Mouse (Mus musculus) hindlimb bud, embryonic 11.5 days (tissue): ENCODE results near the gene Prr12.
A peak's percentile ranks its signal among the peaks of the same experiment; 100 is the strongest.

Source experiments
- DNase-seq: peaks from one replicate; pipeline ENCODE4 v3.0.0-alpha.2; 2012; ENCODE audit warnings: low read depth, low spot score; ENCODE audit errors: extremely low spot score

Prr12 gene

GRCm38 (mm10) chr7:45077829-45078228 lies 25.1 kb upstream of the Prr12 start:
- DNase-seq, result no peak

- no peak for DNase-seq
Measured at GRCm38 (mm10) chr7:45077322-45077721, 24.6 kb upstream of the Prr12 start.

- no peak for DNase-seq
Measured at GRCm38 (mm10) chr7:45076501-45076900, 23.8 kb upstream of the Prr12 start.

GRCm38 (mm10) chr7:45075405-45075804 lies 22.7 kb upstream of the Prr12 start:
- DNase-seq, result no peak

- no peak for DNase-seq
Measured at GRCm38 (mm10) chr7:45073949-45074348, 21.3 kb upstream of the Prr12 start.

GRCm38 (mm10) chr7:45073171-45073707 lies 20.6 kb upstream of the Prr12 start:
- DNase-seq, result no peak

GRCm38 (mm10) chr7:45072230-45072629 lies 19.5 kb upstream of the Prr12 start:
- DNase-seq, result no peak

DNA sequence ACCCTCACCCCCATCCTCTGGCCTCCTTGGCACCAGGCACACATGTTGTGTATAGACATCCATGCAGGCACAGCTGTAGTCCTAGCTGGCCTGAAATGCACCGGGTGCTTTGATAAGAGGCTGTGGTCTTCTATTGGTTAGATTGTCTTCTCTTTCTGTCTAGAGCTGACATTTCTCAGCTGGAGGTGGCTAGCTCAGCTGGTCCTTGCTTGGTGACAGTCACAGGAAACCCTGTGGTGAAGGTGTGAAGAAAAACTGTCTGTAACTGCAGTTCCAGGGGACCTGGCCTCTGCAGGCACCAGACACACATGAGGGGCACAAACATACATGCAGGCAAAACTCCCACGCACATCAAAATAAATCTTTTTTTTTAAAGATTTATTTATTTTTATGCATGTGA lies 17.0 kb upstream of the Prr12 start:
- DNase-seq, result no peak

DNA sequence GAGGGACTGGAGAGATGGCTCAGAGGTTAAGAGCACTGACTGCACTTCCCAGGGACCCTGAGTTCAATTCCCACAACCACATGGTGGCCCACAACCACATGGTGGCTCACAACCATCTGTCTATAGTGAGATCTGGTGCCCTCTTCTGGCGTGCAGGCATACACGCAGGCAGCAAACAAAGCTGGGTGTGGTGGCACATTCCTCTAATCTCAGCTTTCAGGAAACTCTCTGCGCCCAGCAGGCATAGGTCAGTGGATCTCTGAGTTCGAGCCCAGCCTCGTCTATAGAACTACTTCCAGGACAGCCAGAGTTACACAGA lies 15.3 kb upstream of the Prr12 start:
- no peak for DNase-seq

DNA sequence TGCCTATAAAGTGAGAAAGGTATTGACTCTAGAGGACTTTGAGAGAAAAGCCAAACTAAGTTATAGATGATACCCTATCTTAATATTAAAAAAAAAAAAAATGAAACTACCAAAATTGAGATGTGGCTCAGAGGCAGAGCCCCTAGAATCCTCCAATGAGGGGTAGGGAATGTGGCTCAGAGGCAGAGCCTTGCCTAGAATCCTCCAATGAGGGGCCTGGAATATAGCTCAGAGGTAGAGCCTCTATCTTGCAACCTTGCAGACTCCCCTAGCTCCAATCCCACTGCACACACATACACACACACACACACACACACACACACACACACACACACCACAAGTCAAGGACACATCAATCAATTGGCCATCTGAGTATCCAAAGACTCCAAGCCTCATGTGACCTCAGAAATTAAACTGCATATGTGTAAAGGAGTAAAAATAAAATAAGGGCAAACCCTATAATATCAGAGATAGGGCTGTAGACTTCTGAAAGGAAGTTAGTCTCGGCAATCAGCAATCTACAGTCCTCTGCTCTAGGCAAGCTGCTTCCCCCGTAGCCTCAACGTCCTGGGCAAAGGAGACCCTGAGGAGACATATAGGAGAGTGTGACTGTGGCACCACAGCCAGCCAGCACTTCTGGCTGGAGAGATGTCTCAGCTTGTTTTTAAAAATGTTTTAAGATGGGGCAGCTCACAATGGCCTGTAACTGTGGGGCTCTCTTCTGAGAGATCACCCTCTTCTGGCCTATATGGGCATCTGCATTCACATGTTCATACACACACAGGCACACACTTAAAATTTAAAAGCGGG lies 14.7 kb upstream of the Prr12 start:
- no peak for DNase-seq

DNA sequence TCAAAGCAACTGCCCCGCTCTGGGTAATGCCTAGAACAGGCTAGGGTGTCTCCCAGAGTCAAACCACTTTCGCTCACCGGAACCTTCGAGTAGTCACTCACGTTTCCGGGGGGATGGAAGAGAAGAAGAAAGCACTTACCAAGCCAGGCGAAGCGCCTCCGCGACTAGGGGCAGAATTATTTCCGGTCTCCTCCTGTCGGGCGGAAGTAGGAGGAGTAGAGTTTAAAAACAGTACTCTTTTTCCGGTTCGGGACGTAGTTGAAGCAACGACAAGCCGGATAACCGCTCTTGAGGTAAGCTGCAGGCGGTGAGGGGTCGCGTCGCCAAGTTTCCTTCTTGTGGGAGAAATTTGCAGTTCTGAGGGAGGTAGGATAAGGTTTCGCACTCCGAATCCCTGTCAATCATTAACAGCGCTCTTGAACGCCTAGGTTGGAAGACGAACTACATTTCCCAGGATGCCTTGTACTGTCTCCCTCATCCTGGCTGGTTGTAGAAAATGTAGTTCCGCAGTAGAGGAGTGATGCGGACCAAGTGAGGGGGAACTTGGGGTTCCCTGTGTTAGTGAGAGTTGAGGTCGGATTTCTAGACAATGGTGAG lies 9.7 kb upstream of the Prr12 start, which contains the start of the genes Nosip and Prrg2:
Nosip (plus strand) TSS at position 191 of the 597 bp plus-strand sequence.
Prrg2 (minus strand) TSS at position 439 of the 597 bp plus-strand sequence.
- DNase-seq, result peak; percentile 97

- no peak for DNase-seq
Measured at GRCm38 (mm10) chr7:45061532-45062075, 8.9 kb upstream of the Prr12 start.

DNA sequence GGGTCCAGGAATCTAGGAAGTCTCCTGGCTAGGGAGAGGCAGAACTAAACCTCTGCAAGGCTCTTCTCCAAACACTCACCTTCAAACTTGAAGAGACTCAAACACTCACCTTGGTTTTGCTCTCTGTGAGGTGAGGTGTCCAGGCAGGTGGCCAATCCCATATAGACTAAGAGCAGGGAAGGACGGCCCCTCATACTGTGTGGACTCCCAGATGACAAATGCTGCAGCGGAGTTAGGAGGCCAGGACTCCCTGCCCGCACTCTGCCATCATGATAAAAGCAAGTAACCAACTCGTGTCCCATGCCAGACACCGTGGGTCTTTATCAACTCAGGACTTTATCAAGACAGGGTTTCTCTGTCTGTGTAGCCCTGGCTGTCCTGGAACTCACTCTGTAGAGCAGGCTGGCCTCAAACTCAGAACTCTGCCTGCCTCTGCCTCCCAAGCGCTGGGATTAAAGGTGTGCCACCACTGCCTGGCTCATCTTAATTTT lies 8.0 kb upstream of the Prr12 start:
- no peak for DNase-seq

GRCm38 (mm10) chr7:45058607-45059571 lies 6.2 kb upstream of the Prr12 start:
- no peak for DNase-seq

DNA sequence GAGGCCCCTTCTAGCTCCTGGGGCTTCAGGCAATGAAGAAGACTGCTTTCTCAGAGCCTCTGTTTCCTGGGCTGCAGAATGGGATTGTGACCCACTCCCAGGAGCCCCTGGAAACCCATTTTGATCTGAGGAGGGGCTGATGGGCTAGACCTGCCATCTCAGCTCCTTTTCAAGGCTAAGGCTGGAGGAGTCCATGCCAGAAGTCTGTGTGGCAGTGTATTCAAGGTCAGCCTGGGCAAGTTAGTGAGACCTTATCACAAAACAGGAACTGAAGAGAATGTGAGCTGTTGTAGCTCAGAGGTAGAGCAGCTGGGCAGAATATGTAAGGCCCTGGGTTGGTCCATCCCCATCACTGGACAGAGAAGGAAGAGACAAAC lies 4.3 kb upstream of the Prr12 start:
- no peak for DNase-seq

DNA sequence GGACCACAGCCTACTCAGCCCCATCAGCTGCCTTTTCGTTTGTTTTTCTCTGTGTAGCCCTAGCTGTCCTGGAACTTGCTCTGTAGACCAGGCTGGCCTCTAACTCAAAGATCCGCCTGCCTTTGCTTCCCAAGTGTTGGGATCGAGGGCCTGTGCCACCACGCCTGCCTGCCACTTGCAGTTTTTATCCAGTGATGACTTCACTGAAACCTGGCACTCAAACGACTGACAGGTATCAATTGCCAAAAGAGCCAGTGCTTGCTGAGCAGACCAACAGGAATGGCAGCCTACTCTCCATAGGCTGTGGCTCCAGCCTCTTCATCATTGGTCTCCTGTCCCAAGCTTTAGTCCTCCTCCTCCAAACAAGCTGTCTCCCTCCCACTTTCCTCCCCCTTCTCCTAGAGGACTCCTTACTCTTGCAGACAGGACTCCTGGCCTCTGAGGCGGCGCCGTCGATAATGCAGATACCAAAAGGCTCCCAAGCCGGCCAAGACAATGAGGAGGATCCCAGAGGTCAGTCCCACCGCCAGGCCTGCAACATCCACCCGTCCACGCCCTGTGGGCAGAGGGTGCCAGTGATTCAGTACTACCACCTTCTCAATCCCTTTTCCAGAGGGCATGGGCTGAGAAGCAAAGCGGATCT lies 3.8 kb upstream of the Prr12 start:
- no peak for DNase-seq

DNA sequence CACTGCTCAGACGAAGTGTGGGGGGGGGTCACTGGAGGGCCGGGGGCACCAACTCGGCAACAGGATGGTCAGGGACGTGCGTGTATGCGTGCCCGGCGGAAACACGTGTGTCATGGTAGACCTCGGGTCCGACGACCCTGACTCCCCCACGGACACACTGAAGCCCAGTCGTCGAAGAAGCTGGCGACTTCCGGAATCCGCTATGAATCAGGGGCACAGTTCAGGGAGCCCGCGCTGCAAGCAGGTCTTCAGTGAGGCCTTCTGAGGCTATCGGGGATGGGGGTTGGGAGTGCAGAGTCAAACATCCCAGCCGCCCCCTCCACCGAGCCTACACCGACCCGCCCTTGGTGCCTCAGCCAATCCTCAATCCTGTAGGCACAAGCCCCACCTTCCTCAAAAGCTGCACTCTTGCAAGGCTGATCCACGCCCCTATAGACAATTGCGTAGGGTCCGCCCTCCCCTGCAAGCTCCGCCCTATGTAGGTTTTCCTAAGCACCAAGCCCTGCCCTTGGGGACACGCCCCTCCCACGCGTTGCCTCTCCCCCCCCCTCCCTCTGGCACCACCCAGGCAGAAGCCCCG lies 1.3 kb upstream of the Prr12 start:
- no peak for DNase-seq

DNA sequence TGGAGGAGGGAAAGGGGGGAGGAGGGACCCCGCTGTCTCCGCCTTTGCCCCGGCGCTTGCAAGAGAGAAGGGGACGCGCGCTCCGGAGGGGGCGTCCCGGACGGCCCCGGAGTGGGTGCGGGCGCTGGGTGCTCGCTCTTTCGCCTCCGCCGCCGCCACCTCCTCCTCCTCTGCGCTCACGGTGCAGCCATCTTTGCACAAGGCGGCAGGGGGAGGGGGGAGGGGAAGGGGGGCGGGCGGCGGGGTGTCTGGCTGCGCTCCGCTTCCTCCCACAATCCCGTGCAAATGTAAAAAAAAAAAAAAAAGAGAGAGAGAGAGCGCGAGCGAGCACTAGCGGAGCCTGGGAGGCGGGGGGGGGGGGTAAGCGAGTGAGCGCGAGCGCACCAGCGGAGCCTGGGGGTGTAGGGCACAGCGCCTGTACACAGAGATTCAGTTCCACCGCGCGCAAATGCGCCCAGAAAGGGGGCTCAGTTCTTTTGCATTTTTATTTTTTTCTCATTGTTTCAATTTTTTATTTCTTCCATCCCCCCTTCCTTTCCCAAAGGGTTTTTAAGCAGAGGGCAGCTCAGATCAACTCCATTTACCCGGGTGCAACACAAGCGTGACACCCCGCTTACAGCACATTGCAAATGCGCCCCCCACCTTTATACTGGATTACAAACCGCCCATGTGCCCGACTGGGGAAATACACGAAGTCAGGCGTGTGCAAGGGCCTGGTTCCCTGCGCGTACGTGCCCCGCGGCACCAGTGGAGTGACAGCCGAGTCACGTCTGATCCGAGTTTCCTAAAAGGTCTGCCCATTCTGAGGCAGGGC lies 643 bp upstream of the Prr12 start:
- no peak for DNase-seq

DNA sequence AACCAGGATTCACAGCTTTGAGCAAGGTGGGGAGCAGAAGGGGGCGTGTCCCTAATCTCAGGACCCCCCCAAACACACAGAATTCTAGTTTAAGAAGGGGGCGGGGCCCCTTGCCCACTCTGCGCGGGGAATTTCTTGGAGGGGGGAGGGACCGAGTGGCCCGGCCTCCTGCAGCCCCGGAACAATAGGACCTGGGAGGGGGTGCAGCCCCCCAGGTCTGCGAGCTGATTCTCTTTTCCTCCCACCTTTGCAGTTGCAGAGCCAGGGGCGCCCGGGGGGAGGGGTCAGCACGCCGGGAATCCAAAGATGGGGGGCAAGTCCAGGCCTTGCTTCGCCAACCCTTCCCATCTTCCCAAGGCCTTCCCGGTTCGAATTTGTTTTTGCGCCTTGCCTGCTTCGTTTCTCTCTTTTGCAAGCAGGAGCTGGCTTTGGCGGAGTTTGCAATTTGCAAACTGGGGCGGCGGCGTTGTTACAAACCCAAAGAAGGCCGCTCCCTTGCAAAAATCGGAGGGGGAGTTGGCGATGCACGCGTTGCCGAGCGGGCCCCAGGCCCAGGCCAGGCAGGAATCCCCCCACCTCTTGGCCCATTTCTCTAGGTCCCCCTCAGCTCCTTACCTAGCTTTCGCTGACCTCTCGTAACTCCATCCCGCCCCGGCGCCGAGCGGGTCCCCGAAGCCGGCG lies 360 bp downstream of the Prr12 start:
- no peak for DNase-seq
